Mouse (Mus musculus) stomach, embryonic 14.5 days (tissue): Measurements from ENCODE around the gene Crtc2. TPM values are rescaled to one million over a fixed set of nuclear protein-coding genes. Genes with fewer than 3 reads are reported as not detected.

Experiments
- ATAC-seq: fragments of 200-750 bp; cut with Nextera tagmentation; 2 replicates; pipeline ENCODE4 v1.8.0; 2017; ENCODE audit warnings: low read depth, moderate TSS enrichment; ENCODE audit not compliant: insufficient number of reproducible peaks, insufficient read depth, low FRiP score
- H3K27ac ChIP-seq: fragments of 300-500 bp; sonication (generic); 2 replicates; pipeline ENCODE4 v1.5.1; 2014; ENCODE audit warnings: mild to moderate bottlenecking, low read length, moderate library complexity, mixed read lengths
- H3K27me3 ChIP-seq: fragments of 300-500 bp; sonication (generic); 2 replicates; pipeline ENCODE4 v1.6.1; 2014; ENCODE audit warnings: low read length, control low read depth, mixed read lengths; ENCODE audit not compliant: control insufficient read depth, insufficient read depth
- H3K36me3 ChIP-seq: fragments of 300-500 bp; sonication (generic); 2 replicates; pipeline ENCODE4 v1.6.1; 2014; ENCODE audit warnings: mild to moderate bottlenecking, control low read depth, low read length, moderate library complexity, mixed read lengths; ENCODE audit not compliant: control insufficient read depth, insufficient read depth
- H3K4me1 ChIP-seq: fragments of 300-500 bp; sonication (generic); 2 replicates; pipeline ENCODE4 v1.6.1; 2014; ENCODE audit warnings: low read length, control low read depth, mixed read lengths; ENCODE audit not compliant: control insufficient read depth, insufficient read depth
- H3K4me2 ChIP-seq: fragments of 300-500 bp; sonication (generic); replicated peaks from 2 replicates; pipeline ENCODE4 v1.6.1; 2014; ENCODE audit warnings: low read depth, low read length, control low read depth
- H3K4me3 ChIP-seq: fragments of 300-500 bp; sonication (generic); 2 replicates; pipeline ENCODE4 v1.5.1; 2014; ENCODE audit warnings: low read depth, low read length, control low read depth
- H3K9ac ChIP-seq: fragments of 300-500 bp; sonication (generic); replicated peaks from 2 replicates; pipeline ENCODE4 v1.6.1; 2014; ENCODE audit warnings: low read depth, mild to moderate bottlenecking, control low read depth, low read length, moderate library complexity, mixed read lengths
- H3K9me3 ChIP-seq: fragments of 300-500 bp; sonication (generic); 2 replicates; pipeline ENCODE4 v1.6.1; 2016; ENCODE audit warnings: low read depth, low read length, control low read depth; ENCODE audit not compliant: control insufficient read depth
- WGBS: fragments of 180-500 bp; shearing (Covaris S2); extraction: QIAGEN DNeasy Blood & Tissue Kit; methylation state at CpG from one replicate; pipeline ENCODE4 v1.1.7; 2014; 5-methylcytosine and 5-hydroxymethylcytosine counted together
- polyA plus RNA-seq: library from polyadenylated mRNA; unstranded; fragments of >200 nt; fragmentation: Nextera tagmentation; extraction: Ambion mirVana; gene quantifications from 2 replicates; pipeline ENCODE4 v1.2.1, GENCODE M21; 2014

The Crtc2 gene
- polyA plus RNA-seq, 1 experiment from 2014 or later = 21.4 TPM

- H3K27me3 ChIP-seq = no peaks in the 10 kb centered on the region
- H3K4me3 ChIP-seq = no peak overlapping the region
- no peak overlapping the region for H3K9ac ChIP-seq
Observed at GRCm38 (mm10) chr3:90255784-90256353, 1.9 kb downstream of the Crtc2 start.

DNA sequence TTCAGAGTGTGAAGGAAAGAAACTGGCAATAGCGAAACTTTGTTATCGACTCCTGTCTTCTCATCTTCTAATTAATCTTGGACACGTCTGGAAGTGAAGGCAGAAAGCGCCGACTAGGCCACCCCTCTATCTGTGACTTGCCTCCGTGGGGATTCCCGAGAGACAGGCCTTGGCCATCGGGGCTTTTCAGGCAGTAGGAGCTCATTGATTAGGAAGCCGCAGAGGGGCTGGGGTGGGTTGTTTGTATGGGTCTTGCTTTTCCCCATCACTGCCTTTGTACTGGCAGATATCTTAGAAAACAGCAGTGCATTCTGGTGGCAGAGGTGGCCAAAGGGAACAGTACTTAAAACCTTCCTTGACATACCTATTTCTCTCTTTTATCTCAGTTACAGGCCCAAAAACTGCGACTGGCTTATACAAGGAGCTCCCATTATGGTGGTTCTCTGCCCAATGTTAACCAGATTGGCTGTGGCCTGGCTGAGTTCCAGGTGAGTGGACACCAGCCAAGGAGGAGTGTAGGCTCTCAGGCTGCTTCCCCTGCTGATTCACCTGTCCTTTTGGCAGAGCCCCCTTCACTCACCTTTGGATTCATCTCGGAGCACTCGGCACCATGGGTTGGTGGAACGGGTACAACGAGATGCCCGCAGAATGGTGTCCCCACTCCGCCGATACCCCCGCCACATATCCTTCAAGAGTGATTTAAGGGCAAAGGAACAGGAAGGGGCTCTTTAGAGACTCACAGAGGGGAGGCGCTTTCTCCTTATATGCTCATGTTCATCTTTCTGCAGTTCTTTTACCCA lies 3.0 kb downstream of the Crtc2 start:
- Histone ChIP-seq H3K27ac (no peak overlapping the region), H3K9ac (no peak overlapping the region), H3K27me3 (no peaks in the 10 kb centered on the region), H3K4me2 (no peak overlapping the region), H3K9me3 (no peaks in the 10 kb centered on the region), H3K4me1 (peaks cover 6% of the 10 kb centered on the region; the same call in 1 of the 2 replicates), H3K36me3 (peaks cover 37% of the 10 kb centered on the region), H3K4me3 (no peak overlapping the region)
- no peak for ATAC-seq
- WGBS = 88% methylated on average over 19 of the region's 19 CpGs

More at GRCm38 (mm10) chr3:90255784-90256353, 1.9 kb downstream of the Crtc2 start:
- Histone ChIP-seq H3K4me2 (no peak overlapping the region), H3K9me3 (no peaks in the 10 kb centered on the region), H3K4me1 (peaks cover 6% of the 10 kb centered on the region; the same call in 1 of the 2 replicates), H3K36me3 (peaks cover 34% of the 10 kb centered on the region), H3K27ac (no peak overlapping the region)
- 89% methylated on average over 14 of the region's 14 CpGs for WGBS
- ATAC-seq = no peak

GRCm38 (mm10) chr3:90258521-90258920 lies 4.6 kb downstream of the Crtc2 start:
- Histone ChIP-seq H3K9me3 (no peaks in the 10 kb centered on the region), H3K36me3 (peaks cover 53% of the 10 kb centered on the region), H3K27me3 (no peaks in the 10 kb centered on the region), H3K4me2 (no peak overlapping the region), H3K4me3 (no peak overlapping the region), H3K9ac (no peak overlapping the region), H3K27ac (no peak overlapping the region), H3K4me1 (peaks cover 6% of the 10 kb centered on the region; the same call in 1 of the 2 replicates)
- ATAC-seq = no peak
- WGBS = 88% methylated on average over 4 of the region's 4 CpGs

DNA sequence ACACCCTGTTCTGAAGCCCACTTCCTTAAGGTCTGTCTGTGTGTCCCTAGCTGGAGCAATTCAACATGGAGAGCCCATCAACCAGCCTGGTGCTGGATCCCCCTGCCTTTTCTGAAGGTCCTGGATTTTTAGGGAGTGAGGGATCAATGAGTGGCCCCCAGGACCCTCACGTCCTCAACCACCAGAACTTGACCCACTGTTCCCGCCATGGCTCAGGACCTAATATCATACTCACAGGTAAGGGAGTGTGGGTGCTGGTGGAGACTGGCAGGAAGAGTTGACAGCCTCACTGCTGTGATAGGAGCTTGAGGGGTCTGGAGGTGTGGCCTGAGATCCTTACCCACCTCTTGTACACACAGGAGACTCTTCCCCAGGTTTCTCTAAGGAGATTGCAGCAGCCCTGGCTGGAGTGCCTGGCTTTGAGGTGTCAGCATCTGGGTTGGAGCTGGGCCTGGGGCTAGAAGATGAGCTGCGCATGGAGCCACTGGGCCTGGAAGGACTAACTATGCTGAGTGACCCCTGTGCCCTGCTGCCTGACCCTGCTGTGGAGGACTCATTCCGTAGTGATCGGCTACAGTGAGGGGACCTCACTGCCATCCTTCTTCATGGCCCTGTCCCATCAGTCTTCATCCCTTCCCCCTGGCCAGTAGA lies 9.3 kb downstream of the Crtc2 start:
- H3K4me1 ChIP-seq = peaks cover 7% of the 10 kb centered on the region
- no peak overlapping the region for H3K9ac ChIP-seq
- ATAC-seq = no peak
- WGBS = 86% methylated on average over 5 of the region's 5 CpGs
- no peaks in the 10 kb centered on the region for H3K9me3 ChIP-seq
- no peak overlapping the region for H3K4me2 ChIP-seq
- H3K4me3 ChIP-seq = no peak overlapping the region
- peaks cover 54% of the 10 kb centered on the region for H3K36me3 ChIP-seq
- no peak overlapping the region for H3K27ac ChIP-seq
- H3K27me3 ChIP-seq = no peaks in the 10 kb centered on the region

- H3K9ac ChIP-seq = peak overlapping the region; percentile 83; the same call in 1 of the 2 replicates
- H3K27me3 ChIP-seq = no peaks in the 10 kb centered on the region
- 30% methylated on average over 10 of the region's 10 CpGs for WGBS
- H3K4me2 ChIP-seq = peak overlapping the region; percentile 88
- peak overlapping the region; percentile 97; the same call in 1 of the 2 replicates for H3K27ac ChIP-seq
- H3K4me1 ChIP-seq = peaks cover 7% of the 10 kb centered on the region
- H3K4me3 ChIP-seq = peak overlapping the region; percentile 73
- ATAC-seq = no peak
- H3K9me3 ChIP-seq = no peaks in the 10 kb centered on the region
- H3K36me3 ChIP-seq = peaks cover 44% of the 10 kb centered on the region
Observed at GRCm38 (mm10) chr3:90264687-90265033, 10.7 kb downstream of the Crtc2 start.

GRCm38 (mm10) chr3:90265034-90265931 lies 11.3 kb downstream of the Crtc2 start, which contains the start of gene Dennd4b:
Dennd4b (plus strand) TSS chr3:90265185.
- peaks cover 7% of the 10 kb centered on the region for H3K4me1 ChIP-seq
- under 1% methylated on average over 73 of the region's 87 CpGs for WGBS
- H3K36me3 ChIP-seq = peaks cover 39% of the 10 kb centered on the region

DNA sequence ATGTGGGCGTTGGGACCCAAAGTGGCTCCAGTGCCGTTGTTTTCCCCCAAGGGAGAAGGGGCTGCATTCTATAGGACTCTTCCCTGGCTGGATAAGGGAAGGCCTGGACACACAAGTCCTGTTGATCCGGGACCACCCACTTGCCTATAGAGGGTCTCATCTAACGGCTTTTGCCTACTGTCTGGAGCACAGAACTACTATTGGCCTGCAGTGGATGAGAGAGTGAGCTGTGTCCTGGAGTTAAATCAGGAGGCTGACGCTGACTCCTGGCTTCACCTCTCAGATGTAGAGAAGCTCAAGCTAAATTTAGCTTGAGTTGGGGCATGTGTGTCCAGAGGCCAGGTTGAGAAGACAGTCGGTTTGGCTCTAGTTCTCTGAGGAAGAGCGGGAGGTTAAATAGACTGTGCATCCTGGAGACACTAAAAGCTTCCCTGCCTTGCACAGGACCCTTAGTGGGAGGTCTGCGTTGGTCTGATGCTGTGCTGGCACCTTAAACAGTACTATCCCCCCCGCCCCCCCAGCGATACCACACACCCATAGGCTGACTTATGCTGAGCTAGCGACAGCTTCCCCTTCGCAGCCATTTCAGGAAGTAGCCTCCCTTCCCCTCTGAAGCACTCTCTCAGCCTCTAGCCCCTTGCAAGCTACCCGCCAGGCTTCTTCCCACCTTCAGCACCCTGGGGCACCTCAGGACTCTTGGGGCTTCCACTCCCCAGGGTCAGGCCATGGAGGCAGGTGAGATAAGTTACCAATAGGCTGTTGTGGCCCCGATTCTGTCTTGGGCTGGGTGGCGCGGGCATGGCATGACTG lies 12.2 kb downstream of the Crtc2 start:
- H3K9me3 ChIP-seq = no peaks in the 10 kb centered on the region
- H3K27me3 ChIP-seq = no peaks in the 10 kb centered on the region
- peak overlapping the region; percentile 73 for H3K4me3 ChIP-seq
- peaks cover 31% of the 10 kb centered on the region for H3K36me3 ChIP-seq
- peaks cover 7% of the 10 kb centered on the region for H3K4me1 ChIP-seq
- ATAC-seq = no peak; the same call in 1 of the 2 replicates
- whole genome bisulfite sequencing = 24% methylated on average over 15 of the region's 16 CpGs
- H3K27ac ChIP-seq = peak overlapping the region; percentile 97
- peak overlapping the region; percentile 88 for H3K4me2 ChIP-seq
- peak overlapping the region; percentile 83 for H3K9ac ChIP-seq

More at GRCm38 (mm10) chr3:90265034-90265931, 11.3 kb downstream of the Crtc2 start, which contains the start of gene Dennd4b:
- ATAC-seq = peak; percentile 90
- peak within 1 kb of the TSS; percentile 88 for H3K4me2 ChIP-seq
- H3K4me3 ChIP-seq = peak within 1 kb of the TSS; percentile 73
- no peaks in the 10 kb centered on the region for H3K27me3 ChIP-seq
- no peaks in the 10 kb centered on the region for H3K9me3 ChIP-seq
- H3K27ac ChIP-seq = peak within 1 kb of the TSS; percentile 97
- H3K9ac ChIP-seq = peak within 1 kb of the TSS; percentile 83
